Mouse (Mus musculus) brain, embryonic 14.5 days (tissue): ENCODE measurements around the gene Eml4.

Experiments
- CTCF ChIP-seq: fragments of 200-500 bp; IDR thresholded peaks from 2 replicates; pipeline ENCODE4 v1.5.1; 2012; ENCODE audit warnings: inconsistent platforms, mild to moderate bottlenecking, moderate library complexity, borderline replicate concordance; ENCODE audit not compliant: insufficient read depth, insufficient read length; ENCODE audit errors: extremely low read depth
- POLR2A ChIP-seq: fragments of 200-500 bp; IDR thresholded peaks from 2 replicates; pipeline ENCODE4 v1.6.1; 2012; ENCODE audit warnings: mild to moderate bottlenecking, inconsistent platforms, borderline replicate concordance; ENCODE audit not compliant: poor library complexity, insufficient read depth, insufficient read length, severe bottlenecking; ENCODE audit errors: extremely low read depth

GRCm38 (mm10) chr17:83379366-83379765 is 28.6 kb downstream of the Eml4 start:
- TF ChIP-seq CTCF (no peak), POLR2A (no peak)
